Mouse (Mus musculus): ENCODE data around the gene Olfr324. TPM values are rescaled to one million over a fixed set of nuclear protein-coding genes. Genes with fewer than 3 reads are reported as not detected.
A peak's percentile ranks its signal among the peaks of the same experiment; 100 is the strongest.

Olfr324 gene
- not detected in 2 replicates for polyA plus RNA-seq (2012; rRNA removed)

DNA sequence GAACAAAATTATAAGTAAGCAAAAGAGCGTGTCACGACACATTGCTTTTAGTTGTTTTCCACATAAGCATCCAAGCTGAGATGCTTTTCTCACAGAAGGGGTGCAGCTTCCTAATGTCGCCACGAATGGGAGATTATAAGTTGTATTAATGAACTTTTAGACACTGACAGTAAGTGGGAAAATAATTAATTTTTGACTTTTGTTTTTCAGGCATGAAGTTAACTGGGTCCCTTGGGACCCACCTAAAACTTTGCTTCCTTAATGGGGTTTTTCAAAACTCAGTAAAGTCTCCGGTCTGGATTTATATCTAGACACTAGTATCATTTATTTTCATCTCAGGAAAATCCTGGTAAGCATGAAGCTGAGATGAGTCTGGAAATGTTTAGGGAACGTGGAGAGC lies at the start of gene Olfr324:
TSS of gene Olfr324 (plus strand) at position 301 of the 400 bp plus-strand sequence.
- Histone ChIP-seq H3K4me1 (ENCODE audit: control insufficient read depth, insufficient read depth, low read length) (no peaks in the 10 kb centered on the region), H3K4me3 (replicated peaks; ENCODE audit: extremely low read depth, low read depth, low read length) (no peak within 1 kb of the TSS)
- 78% methylated on average over 6 of the region's 6 CpGs for WGBS
- DNase-seq: no peak
- TF ChIP-seq POLR2A (IDR thresholded peaks at IDR 0.05; ENCODE audit: borderline replicate concordance, extremely low read depth, low read depth, low read length) (no peak), CTCF (IDR thresholded peaks at IDR 0.05; ENCODE audit: insufficient read depth, low read length) (no peak)

DNA sequence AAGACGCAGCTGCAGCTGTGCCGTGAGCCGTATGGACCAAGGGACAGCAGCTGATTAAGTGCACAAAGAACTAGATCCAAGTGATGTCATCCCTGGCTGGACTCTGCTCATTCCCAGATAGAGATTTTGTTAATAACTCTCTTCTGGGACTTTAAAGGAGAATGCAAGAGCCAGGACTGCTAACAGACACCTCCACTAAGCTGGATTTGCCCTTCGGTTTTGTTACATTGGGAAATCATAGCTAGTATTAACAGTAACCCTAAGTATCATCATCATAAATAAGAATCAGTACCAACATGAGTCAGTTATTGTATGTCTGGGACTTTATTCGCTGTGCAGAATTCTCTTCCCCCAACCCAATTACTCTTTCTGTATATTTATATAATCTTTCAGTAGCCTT lies 48.6 kb upstream of the Olfr324 start, which contains the start of gene Olfr329-ps:
TSS of gene Olfr329-ps (minus strand) at position 101 of the 400 bp plus-strand sequence.
- TF ChIP-seq POLR2A (IDR thresholded peaks at IDR 0.05; ENCODE audit: borderline replicate concordance, extremely low read depth, low read depth, low read length) (no peak), CTCF (IDR thresholded peaks at IDR 0.05; ENCODE audit: insufficient read depth, low read length) (no peak)
- H3K4me1 ChIP-seq (ENCODE audit: control insufficient read depth, insufficient read depth, low read length): no peaks in the 10 kb centered on the region
- DNase-seq: no peak
- no peak within 1 kb of the TSS for H3K4me3 ChIP-seq (replicated peaks; ENCODE audit: extremely low read depth, low read depth, low read length)
- WGBS: 70% methylated on average over 5 of the region's 5 CpGs

DNA sequence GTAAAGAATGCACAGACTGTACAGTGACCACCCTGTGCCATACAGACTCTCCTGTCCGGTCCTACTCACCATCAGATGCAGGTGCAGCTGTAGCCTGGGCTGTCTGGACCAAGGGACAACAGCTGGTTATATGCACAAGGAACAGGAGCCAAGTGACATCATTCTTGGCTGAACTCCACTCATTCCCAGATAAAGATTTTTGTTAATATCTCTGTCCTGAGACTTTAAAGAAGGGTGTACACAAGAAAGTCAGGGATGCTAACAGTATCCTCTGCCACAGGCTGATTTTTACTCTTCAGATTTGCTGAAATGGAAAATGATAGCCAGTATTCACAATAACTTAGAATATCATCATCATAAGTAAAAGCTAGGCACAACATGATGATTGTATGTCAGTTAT lies 39.4 kb upstream of the Olfr324 start, which contains the start of gene Olfr328:
TSS of gene Olfr328 (minus strand) at position 101 of the 400 bp plus-strand sequence.
- WGBS: 83% methylated on average over 1 of the region's 1 CpGs
- no peaks in the 10 kb centered on the region for H3K4me1 ChIP-seq (ENCODE audit: control insufficient read depth, insufficient read depth, low read length)
- TF ChIP-seq POLR2A (IDR thresholded peaks at IDR 0.05; ENCODE audit: borderline replicate concordance, extremely low read depth, low read depth, low read length) (no peak), CTCF (IDR thresholded peaks at IDR 0.05; ENCODE audit: insufficient read depth, low read length) (no peak)
- DNase-seq: no peak
- no peak within 1 kb of the TSS for H3K4me3 ChIP-seq (replicated peaks; ENCODE audit: extremely low read depth, low read depth, low read length)

DNA sequence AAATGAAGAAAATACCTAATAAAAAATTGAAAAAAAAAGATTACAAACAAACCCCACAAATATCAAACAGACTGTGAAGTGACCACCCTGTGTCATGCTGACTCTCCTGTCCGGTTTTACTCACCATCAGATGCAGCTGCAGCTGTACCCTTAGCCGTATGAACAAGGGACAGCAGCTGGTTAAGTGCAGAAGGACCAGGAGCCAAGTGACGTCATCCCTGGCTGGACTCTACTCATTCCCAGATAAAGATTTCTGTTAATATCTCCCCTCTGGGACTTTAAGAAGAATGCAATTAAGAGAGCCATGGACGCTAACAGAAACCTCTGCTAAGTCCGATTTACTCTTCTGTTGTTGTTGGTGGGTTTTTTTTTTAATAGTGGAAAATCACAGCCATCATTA lies 24.5 kb upstream of the Olfr324 start, which contains the start of gene Olfr224:
TSS of gene Olfr224 (minus strand) at position 149 of the 400 bp plus-strand sequence.
- DNase-seq: no peak
- whole genome bisulfite sequencing: 59% methylated on average over 5 of the region's 5 CpGs
- Histone ChIP-seq H3K4me1 (ENCODE audit: control insufficient read depth, insufficient read depth, low read length) (no peaks in the 10 kb centered on the region), H3K4me3 (replicated peaks; ENCODE audit: extremely low read depth, low read depth, low read length) (no peak within 1 kb of the TSS)
- TF ChIP-seq CTCF (IDR thresholded peaks at IDR 0.05; ENCODE audit: insufficient read depth, low read length): no peak
- TF ChIP-seq POLR2A (IDR thresholded peaks at IDR 0.05; ENCODE audit: borderline replicate concordance, extremely low read depth, low read depth, low read length): no peak

- H3K4me1 ChIP-seq (ENCODE audit: control insufficient read depth, insufficient read depth, low read length): no peaks in the 10 kb centered on the region
- no peak for DNase-seq
- H3K4me3 ChIP-seq (replicated peaks; ENCODE audit: extremely low read depth, low read depth, low read length): no peak within 1 kb of the TSS
- TF ChIP-seq POLR2A (IDR thresholded peaks at IDR 0.05; ENCODE audit: borderline replicate concordance, extremely low read depth, low read depth, low read length) (no peak), CTCF (IDR thresholded peaks at IDR 0.05; ENCODE audit: insufficient read depth, low read length) (no peak)
- WGBS: 75% methylated on average over 1 of the region's 1 CpGs
Measured at GRCm38 (mm10) chr11:58577430-58577829, 17.5 kb upstream of the Olfr324 start, which contains the start of gene Olfr325. Olfr325 (plus strand) TSS chr11:58577730.

DNA sequence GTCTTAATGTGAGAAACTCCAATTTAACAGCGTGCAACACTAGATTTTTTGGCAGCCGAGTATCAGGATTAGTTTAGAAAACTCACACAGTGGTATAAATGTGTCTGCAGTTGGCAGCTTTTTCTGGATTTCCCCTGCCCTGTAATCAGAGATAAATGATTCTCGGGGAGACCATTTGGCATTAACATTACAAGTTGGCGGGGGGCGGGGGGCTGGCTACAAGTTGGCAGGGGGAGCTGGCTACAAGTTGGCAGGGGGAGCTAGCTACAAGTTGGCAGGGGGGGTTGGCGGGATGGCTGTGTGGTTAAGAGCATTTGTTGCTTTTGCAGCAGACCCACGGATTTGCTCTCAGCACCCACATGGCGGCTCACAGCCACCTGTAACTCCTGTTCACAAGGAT lies 16.3 kb upstream of the Olfr324 start:
- H3K4me1 ChIP-seq (ENCODE audit: control insufficient read depth, insufficient read depth, low read length): no peaks in the 10 kb centered on the region
- no peak overlapping the region for H3K4me3 ChIP-seq (replicated peaks; ENCODE audit: extremely low read depth, low read depth, low read length)
- 62% methylated on average over 8 of the region's 8 CpGs for WGBS
- TF ChIP-seq POLR2A (IDR thresholded peaks at IDR 0.05; ENCODE audit: borderline replicate concordance, extremely low read depth, low read depth, low read length): no peak
- no peak for TF ChIP-seq CTCF (IDR thresholded peaks at IDR 0.05; ENCODE audit: insufficient read depth, low read length)
- DNase-seq: no peak

DNA sequence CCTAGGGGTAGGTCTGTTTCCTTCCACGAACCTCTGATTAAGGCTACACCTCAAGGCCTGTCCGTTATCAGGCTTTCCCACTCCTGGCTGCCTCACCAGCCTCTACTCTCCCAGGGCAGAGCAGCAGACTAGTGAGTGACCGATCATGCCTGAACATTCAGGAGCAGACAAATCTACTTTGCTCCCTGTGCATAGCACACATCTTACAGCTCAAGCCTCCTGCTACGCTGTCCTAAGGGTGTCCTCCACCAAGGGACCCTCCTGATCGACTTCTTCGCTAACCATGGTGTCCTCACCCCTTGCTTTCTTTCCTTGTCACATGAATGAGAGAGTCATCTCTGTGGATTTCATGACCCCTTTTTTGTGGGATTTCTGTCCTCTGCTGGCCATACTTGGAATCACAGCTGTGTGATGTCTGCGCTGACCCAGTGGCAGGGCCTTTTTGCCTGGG lies 7.0 kb upstream of the Olfr324 start:
- TF ChIP-seq CTCF (IDR thresholded peaks at IDR 0.05; ENCODE audit: insufficient read depth, low read length) (0 out of 2 replicates have a peak, but pooled peaks have one; percentile 29), POLR2A (IDR thresholded peaks at IDR 0.05; ENCODE audit: borderline replicate concordance, extremely low read depth, low read depth, low read length) (no peak)
- peak; percentile 22 for DNase-seq
- Histone ChIP-seq H3K4me1 (ENCODE audit: control insufficient read depth, insufficient read depth, low read length) (no peaks in the 10 kb centered on the region), H3K4me3 (replicated peaks; ENCODE audit: extremely low read depth, low read depth, low read length) (no peak overlapping the region)
- WGBS: 67% methylated on average over 7 of the region's 7 CpGs

DNA sequence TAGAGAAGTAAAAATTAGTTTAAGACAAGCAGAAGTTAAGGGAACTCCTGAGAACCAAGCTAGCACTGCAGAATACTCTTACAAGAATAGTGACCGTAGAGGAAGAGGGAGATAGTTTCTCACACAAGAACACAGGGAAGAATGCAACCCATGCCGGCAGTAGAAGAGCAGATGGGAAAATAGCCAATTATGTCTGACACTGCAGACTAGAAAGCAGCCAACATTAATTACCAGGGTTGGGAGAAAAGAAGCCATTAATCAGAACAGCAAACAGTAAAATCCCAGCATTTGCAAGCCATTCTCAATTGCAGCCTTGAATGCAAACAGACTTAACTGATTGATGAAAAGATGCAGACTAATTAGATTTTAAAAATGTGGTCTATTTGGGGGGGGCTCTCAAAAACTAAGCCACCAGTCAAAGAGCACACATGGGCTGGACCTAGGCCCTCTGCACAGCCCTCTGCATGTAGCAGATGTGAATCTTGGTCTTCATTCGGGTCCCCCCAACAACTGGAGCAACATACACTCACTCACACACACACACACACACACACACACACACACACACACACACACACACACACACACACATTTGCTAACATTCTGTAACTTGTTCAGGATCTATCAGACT lies 6.2 kb upstream of the Olfr324 start:
- whole genome bisulfite sequencing: 55% methylated on average over 3 of the region's 3 CpGs
- DNase-seq: no peak
- TF ChIP-seq CTCF (IDR thresholded peaks at IDR 0.05; ENCODE audit: insufficient read depth, low read length) (no peak), POLR2A (IDR thresholded peaks at IDR 0.05; ENCODE audit: borderline replicate concordance, extremely low read depth, low read depth, low read length) (no peak)
- H3K4me3 ChIP-seq (replicated peaks; ENCODE audit: extremely low read depth, low read depth, low read length): no peak overlapping the region
- H3K4me1 ChIP-seq (ENCODE audit: control insufficient read depth, insufficient read depth, low read length): no peaks in the 10 kb centered on the region

- DNase-seq: no peak
- Histone ChIP-seq H3K4me3 (replicated peaks; ENCODE audit: extremely low read depth, low read depth, low read length) (no peak overlapping the region), H3K4me1 (ENCODE audit: control insufficient read depth, insufficient read depth, low read length) (no peaks in the 10 kb centered on the region)
- WGBS: 78% methylated on average over 13 of the region's 13 CpGs
- no peak for TF ChIP-seq CTCF (IDR thresholded peaks at IDR 0.05; ENCODE audit: insufficient read depth, low read length)
- TF ChIP-seq POLR2A (IDR thresholded peaks at IDR 0.05; ENCODE audit: borderline replicate concordance, extremely low read depth, low read depth, low read length): no peak
Measured at GRCm38 (mm10) chr11:58597837-58598236, 2.9 kb downstream of the Olfr324 start.

- no peaks in the 10 kb centered on the region for H3K4me1 ChIP-seq (ENCODE audit: control insufficient read depth, insufficient read depth, low read length)
- no peak overlapping the region for H3K4me3 ChIP-seq (replicated peaks; ENCODE audit: extremely low read depth, low read depth, low read length)
- DNase-seq: no peak
- no peak for TF ChIP-seq POLR2A (IDR thresholded peaks at IDR 0.05; ENCODE audit: borderline replicate concordance, extremely low read depth, low read depth, low read length)
- TF ChIP-seq CTCF (IDR thresholded peaks at IDR 0.05; ENCODE audit: insufficient read depth, low read length): no peak
Measured at GRCm38 (mm10) chr11:58602062-58602461, 7.1 kb downstream of the Olfr324 start.

Measured in lung, adult 2 months (tissue).